Mouse (Mus musculus) heart, postnatal 10 days (tissue): Measurements from ENCODE around the gene Stub1. TPM values are rescaled to one million over a fixed set of nuclear protein-coding genes. Genes with fewer than 3 reads are reported as not detected.

Experiments used
- DNase-seq, 2 experiments: peaks; one replicate each; pipeline ENCODE4 v3.0.0; 2021
- intact Hi-C: fragments of 180-260 bp; cut with DNase I; formaldehyde crosslinking; loops from one replicate; pipeline ENCODE4 v1.15.1; 2025
- microRNA-seq, 2 experiments: library from miRNA; unstranded; fragments of <30 nt; microRNA quantifications; one replicate each; pipeline ENCODE4 v1.2.0; 2022
- total RNA-seq, 2 experiments: library from RNA; stranded (reverse); gene quantifications; 2 replicates each; pipeline ENCODE4 v1.2.3; 2021

The Stub1 gene
- total RNA-seq, 2 experiments from 2014 or later = 123 to 132 TPM

DNA sequence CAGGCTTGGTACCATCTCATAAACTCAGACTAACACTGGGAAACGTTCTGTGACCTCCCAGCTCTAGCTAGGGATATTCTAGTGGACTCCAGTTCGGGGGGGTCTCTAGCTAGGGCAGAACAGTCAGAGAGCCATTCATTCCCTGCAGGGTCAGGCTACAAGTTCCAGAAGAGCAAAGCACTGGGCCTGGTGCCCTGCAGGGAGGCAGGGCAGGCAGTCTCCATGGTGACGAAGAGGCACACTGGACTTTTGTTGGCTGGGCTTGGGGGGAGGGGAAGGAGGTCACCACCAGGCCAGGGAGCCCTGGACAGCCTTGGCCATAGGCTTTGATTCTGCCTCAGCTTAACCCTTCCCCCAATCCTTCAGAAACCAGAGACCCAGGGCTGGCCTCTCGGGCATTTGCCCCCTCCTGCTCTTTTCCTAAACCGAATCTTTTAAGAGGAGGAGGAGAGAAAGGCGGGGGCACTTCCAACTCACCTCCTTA is 37.6 kb downstream of the Stub1 start, which contains the start of gene AC134908.4:
AC134908.4 (minus strand) TSS at position 51 of the 484 bp plus-strand sequence.
- intact Hi-C loops = no loop called here
- peak in 1 of 2 experiments; percentile 34 for DNase-seq

DNA sequence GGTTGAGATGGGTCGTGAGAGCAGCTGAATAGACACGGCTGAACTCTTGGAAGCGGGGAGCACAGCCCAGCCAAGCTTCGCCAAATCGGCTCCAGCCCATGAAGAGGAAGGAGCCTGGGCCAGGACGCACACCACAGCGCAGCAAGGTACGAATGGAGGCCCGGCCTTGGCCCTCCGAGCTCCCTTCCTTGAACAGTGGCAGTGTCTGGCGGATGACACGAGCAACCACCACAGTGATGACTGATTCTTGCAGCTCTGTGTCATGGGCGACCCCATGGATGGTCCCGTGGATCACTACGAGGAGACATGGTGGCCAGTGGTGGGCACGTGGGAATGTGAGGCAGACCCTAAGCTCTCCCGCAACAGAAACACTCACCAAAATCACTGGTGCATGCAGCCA is 38.2 kb downstream of the Stub1 start:
- DNase-seq = no peak
- intact Hi-C loops = no loop called here

DNA sequence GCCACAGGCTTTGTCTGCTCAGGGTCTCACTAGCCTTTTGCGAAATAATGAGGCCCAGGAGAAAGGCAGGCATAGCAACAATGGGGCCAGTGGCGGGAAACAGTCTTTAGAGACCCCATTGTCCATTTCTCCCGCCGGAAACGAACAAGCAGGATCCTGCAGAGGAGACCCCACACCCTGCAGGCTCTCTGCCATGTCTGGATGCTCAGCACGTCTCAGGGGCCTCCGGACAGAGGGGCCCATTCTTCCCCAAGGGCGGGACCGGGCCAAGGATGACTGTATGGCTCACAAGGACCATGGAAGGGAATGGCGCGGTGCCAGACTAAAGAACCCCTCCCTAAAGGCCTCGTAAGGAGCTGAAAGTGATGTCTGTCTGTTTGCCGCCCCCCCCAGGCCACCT is 39.0 kb downstream of the Stub1 start:
- intact Hi-C loops = no loop called here
- DNase-seq = no peak

DNA sequence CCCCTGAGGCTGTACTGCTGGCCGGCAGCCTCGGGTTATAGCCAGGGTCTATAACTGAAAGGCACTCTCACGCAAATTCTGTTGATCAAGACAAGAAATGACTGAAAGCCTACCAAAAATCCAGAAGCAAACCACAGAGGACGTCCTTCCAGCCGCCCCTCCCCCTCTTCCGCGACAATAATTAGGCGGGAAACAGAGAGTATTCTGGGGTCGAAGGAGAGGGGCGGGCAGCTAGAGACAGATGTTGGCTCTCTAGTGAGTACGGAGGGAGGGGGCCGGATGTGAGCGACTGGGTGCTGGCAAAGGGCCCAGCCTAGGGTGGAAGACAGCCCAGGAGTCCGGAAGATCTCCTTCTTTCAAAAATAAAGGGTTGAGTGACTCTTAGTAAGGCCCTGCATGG is 40.6 kb downstream of the Stub1 start, which contains the start of gene Fam173a:
Fam173a (minus strand) TSS at position 287 of the 400 bp plus-strand sequence.
- intact Hi-C loops = no loop called here
- peak; percentile 89 for DNase-seq

DNA sequence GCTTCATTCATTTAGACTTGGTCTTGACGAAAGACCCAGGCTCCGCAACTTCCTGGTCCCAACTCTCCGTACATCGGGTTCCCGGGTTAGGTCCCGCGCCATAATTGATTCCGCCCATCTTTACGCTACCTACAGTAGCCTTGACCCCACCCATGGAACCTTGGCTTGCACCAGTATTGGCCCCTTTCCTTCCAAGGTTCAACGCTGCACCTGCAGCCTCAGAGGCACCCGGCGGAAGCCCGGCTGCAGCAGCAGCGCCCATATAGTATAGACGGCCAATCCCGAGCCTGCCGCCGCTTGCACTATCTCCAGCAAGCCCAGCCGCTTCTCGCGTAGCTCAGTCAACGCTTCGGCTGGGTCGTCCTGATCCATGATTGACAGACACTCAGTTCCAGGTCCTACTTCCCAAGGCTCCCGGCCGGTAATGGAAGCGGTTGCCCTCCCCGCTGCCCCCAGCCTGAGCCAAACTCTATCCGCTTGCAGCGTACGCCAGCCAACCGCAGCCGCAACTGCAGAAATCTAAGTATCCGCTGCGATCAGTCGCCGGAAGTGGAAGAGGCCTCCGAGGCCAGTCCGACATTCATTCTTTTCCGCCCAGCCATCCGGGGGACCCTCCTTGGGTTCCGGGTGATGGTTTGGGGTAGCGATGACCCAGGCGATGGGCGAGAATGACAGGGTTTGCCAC is 41.2 kb downstream of the Stub1 start:
- intact Hi-C loops = no loop called here

DNA sequence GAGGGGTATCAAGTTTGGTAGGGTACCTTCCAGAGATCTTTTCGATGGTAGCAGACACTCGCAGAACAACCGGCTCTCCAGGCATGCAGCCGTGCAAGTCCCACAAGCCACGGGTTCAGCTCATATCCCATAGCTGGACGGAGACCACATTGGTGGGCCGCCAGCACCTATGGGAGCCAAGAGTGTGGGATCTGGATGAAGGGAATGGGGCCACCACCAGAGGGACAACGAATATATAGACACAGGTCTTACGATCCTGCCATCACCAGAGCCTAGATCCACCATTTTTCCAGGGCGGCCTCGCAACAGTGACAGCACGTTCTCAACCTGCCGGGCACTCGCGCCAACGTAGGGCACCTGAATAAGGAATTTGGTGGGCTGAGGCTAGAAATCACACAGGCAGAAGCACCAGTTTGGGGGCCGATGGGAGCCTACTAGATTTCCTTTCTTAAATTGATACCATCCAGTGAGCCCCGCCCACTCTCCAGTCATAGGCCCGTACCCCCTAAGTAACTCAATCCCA is 41.8 kb downstream of the Stub1 start:
- intact Hi-C loops = no loop called here
- DNase-seq = no peak

More for the DNA sequence above, 41.2 kb downstream of the Stub1 start:
- DNase-seq = peak; percentile 89 to 94

DNA sequence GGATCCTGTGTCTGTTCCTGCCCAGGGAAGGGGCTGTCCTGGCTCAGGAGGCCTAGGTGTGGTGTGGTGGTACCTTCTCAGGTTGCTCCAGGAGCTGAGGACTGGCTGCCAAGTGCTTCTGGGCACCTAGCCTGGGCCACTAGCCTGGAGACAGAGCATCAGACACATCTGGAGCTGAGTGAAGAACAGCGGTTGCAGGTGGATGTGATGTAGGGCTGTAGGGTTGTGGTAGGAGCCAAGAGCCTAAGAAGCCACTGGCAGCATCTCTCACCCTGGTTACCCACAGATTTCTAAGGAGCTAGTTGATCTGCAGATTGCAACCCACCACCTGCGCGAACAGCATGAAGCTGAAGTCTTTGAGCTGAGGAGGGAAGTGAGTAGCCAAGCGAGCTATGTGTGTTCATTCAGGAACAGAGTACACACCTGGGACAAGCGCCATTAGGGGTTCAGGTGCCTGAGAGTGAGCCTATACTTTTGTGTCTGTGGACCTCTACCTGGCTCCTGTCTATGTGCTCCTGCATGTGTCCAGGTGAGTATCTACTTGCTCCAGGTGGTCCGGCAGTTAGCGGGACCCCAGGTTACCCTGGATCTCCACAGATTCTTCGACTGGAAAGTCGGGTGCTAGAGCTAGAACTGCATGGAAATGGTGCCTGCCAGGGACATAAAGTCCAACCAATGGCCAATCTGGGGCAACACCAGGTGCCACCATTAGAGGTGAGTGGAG is 46.3 kb downstream of the Stub1 start:
- intact Hi-C loops = no loop called here
- DNase-seq = no peak

DNA sequence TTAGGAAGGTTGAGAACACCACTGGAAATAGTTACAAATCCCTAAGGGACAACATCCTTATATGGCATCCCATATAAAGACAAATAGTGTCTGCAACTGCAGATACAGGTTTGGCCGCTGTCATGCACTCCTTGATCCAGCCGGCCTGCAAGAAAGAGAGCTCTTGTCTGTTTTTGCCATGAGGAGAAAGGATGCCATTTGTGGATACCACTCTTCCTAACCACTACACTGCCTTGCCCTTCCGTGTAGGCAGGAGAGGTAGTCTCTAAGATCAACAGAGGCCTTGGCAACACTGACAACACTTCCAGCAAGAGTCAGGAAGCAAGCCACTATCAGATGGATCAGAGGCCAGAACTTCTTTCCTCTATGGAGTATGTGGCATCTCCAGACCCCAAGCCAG is 46.9 kb downstream of the Stub1 start, which contains the start of gene Ccdc78:
Ccdc78 (plus strand) TSS at position 301 of the 400 bp plus-strand sequence.
- intact Hi-C loops = no loop called here
- DNase-seq = no peak

DNA sequence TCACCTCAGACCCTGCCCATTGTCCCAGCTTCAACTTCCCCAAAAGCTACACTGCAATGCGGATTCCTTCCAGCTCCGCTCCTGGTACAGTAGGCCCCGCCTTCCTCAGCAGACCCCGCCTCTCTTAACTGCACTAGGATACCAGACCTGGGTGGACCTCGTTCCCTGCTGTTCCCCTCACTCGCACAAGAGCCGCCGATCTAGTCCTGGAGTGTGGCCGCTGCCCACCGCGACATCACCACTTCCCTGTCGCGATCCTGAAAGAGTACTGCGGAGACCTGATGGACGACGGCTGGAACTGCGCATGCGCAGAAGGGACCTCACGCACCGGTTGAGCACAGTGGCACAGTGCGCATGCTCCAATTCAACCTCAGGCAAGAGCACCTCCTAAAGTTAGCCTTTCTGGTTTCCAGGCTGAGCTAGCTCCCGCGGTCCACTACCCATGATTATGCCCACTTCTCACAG is 47.9 kb downstream of the Stub1 start, which contains the start of gene Haghl:
Haghl (minus strand) TSS at position 393 of the 465 bp plus-strand sequence.
- peak; percentile 97 to 98 for DNase-seq
- intact Hi-C loops = no loop called here

DNA sequence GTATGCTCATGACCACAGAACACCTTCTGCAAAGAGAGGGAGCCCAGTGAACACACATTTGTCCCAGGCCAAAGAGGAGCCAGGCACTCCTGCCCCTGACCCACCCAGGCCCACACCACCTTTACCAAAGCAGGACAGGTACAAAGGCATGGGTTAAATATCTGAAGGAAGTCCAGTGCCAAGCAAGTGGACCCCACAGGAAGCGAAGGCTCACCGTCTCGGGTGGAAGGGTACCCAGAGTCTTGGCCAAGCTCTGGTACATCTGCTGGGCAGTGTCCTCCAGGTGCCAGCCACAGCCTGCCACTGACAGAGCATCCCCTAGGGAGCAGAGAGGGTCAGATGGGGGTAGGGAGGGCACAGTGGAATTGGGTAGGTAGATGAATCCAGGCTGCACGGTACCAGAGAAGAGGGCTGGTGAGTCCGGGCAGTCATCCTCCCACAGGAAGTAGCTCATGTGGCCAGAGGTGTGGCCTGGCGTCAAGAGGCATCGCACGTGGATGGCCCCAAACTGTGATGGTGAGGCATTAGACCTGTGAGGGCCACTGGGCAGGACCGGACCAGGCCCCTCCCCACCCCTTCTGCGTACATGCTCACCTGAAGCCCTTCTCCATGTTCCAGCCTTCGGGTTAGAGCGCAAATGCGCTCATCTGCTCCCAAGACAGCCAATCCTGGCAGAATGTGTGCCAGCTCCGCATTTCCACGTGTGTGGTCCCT is 49.2 kb downstream of the Stub1 start:
- intact Hi-C loops = no loop called here
- DNase-seq = no peak

DNA sequence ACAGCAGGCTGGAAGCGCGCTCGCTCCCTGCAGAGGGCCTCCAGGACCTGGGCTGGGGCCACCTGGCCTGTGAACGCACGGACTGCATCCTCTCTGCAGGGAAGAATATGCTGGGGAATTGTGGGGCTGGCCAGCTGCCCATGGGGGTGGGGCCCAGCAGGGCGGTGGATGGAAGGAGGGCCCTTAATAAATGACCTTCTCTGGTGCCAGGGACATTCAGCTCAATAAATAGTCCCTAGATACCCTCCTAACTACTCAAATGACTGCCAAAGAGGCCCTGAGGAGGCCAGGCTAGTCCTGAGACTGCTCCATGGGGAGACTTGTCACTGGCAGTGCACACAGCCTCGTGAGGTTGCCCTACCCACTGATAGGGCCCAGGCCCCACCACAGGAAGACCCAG is 50.1 kb downstream of the Stub1 start:
- DNase-seq = peak; percentile 73 to 74

DNA sequence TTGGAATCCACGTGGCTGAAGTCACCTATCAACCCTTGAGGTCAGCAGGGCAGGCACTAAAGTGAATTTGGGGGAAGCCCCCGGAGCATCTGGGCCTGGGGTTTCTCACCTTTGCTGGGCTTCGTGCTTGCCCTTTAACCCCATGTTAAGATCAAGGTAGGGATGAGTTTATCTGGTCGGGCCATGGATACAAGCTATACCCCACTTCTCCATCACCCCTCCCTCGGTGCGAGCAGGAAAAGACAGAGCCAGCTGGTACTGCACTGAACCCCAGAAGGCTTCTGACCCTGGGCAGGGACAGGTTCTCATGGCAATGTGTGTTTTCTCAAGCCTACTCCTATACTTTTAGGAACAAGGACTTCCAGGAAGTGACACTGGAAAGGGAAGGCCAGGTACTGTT is 51.9 kb downstream of the Stub1 start:
- intact Hi-C loops = no loop called here
- no peak for DNase-seq

More for the DNA sequence above, 50.1 kb downstream of the Stub1 start:
- intact Hi-C loops = no loop called here

Small RNA genes within 50 kb of the gene (microRNA-seq; reads per million reads assigned to microRNA genes)
- gene Mir3082 (1.2 to 1.7 reads per million in 2 experiments), gene Mir6966 (0.70 to 3.6 reads per million in 2 experiments)

Other genes with a start within 250 kb of the Stub1 start
- 1 to 10 TPM in 1 of 2 experiments, under 1 TPM in 1; 0.38 to 1.9 TPM for gene Gng13, start 116.2 kb downstream of the Stub1 start, total RNA-seq
- 1 to 10 TPM; 4.2 to 5.1 TPM for gene Chtf18, start 106.0 kb downstream of the Stub1 start, total RNA-seq
- 1 to 10 TPM; 4.6 to 5.7 TPM for gene Rpusd1, start 105.7 kb downstream of the Stub1 start, total RNA-seq
- not detected for gene Mslnl, start 97.4 kb downstream of the Stub1 start, total RNA-seq
- gene Msln, start 79.0 kb downstream of the Stub1 start, total RNA-seq = 10 to 100 TPM; 38.5 to 40.6 TPM
- gene Narfl, start 59.6 kb downstream of the Stub1 start, total RNA-seq = 10 to 100 TPM; 43.2 to 49.3 TPM
- gene Haghl, start 47.7 kb downstream of the Stub1 start, total RNA-seq = 10 to 100 TPM; 23.8 to 25.7 TPM
- under 1 TPM in 1 of 2 experiments, not detected in 1; 0.14 TPM for gene Ccdc78, start 46.8 kb downstream of the Stub1 start, total RNA-seq
- 10 to 100 TPM; 37.8 to 38.9 TPM for gene Fam173a, start 40.5 kb downstream of the Stub1 start, total RNA-seq
- not detected for gene AC134908.4, start 37.7 kb downstream of the Stub1 start, total RNA-seq
- gene Metrn, start 36.3 kb downstream of the Stub1 start, total RNA-seq = 10 to 100 TPM; 59.7 to 60.9 TPM
- gene Fbxl16, start 24.3 kb downstream of the Stub1 start, total RNA-seq = 1 to 10 TPM in 1 of 2 experiments, under 1 TPM in 1; 0.67 to 1.2 TPM
- 10 to 100 TPM; 10.1 to 12.2 TPM for gene Wdr24, start 9.8 kb downstream of the Stub1 start, total RNA-seq
- 10 to 100 TPM; 33.7 to 34.5 TPM for gene Jmjd8, start 4.5 kb downstream of the Stub1 start, total RNA-seq
- 1 to 10 TPM; 2.2 to 2.6 TPM for gene Rhbdl1, start 3.9 kb upstream of the Stub1 start, total RNA-seq
- 1 to 10 TPM; 4.2 to 4.7 TPM for gene Gm20683, start 8.4 kb upstream of the Stub1 start, total RNA-seq
- gene Rhot2, start 11.4 kb upstream of the Stub1 start, total RNA-seq = 10 to 100 TPM; 80.4 to 86.5 TPM
- 1 to 10 TPM; 3.9 to 6.2 TPM for gene Wdr90, start 28.1 kb upstream of the Stub1 start, total RNA-seq
- 100 to 1,000 TPM; 191 to 218 TPM for gene Mcrip2, start 35.4 kb upstream of the Stub1 start, total RNA-seq
- gene Mettl26, start 41.7 kb upstream of the Stub1 start, total RNA-seq = 10 to 100 TPM; 15.4 to 15.7 TPM
- gene Wfikkn1, start 47.5 kb upstream of the Stub1 start, total RNA-seq = under 1 TPM; 0.62 to 0.96 TPM
- gene Rab40c, start 86.3 kb upstream of the Stub1 start, total RNA-seq = 10 to 100 TPM; 13.4 to 18.8 TPM
- 10 to 100 TPM; 76.6 to 78.5 TPM for gene Pigq, start 111.5 kb upstream of the Stub1 start, total RNA-seq
- gene Nhlrc4, start 111.6 kb upstream of the Stub1 start, total RNA-seq = not detected
- gene A930017K11Rik, start 119.2 kb upstream of the Stub1 start, total RNA-seq = not detected
- gene Capn15, start 152.4 kb upstream of the Stub1 start, total RNA-seq = 10 to 100 TPM; 12.6 to 13.5 TPM
- gene Rab11fip3, start 236.2 kb upstream of the Stub1 start, total RNA-seq = 10 to 100 TPM; 23.4 to 24.1 TPM